Comparison of ENCODE assay signal across 18 mouse cellular contexts in genomic region chr6:91095072-91095601, GRCm38 (mm10). TPM values are rescaled to one million over a fixed set of nuclear protein-coding genes. Genes with fewer than 3 reads are reported as not detected.
DNase-seq lines count a peak whose midpoint lies in the region; ATAC-seq and TF ChIP-seq lines count a peak whose summit lies in the region.
"Had no signal": no experiment of that assay in that cellular context is flagged by ENCODE, and none has a peak within 500 bp of the region (broad histone marks: within the 10 kb centered on the region; RNA-seq: fewer than 3 reads in every experiment).

No protein-coding gene starts in this region.

- H3K4me3 ChIP-seq in bone marrow, adult 2 months (replicated peaks; ENCODE audit: control insufficient read depth, low read depth, low read length): no peak overlapping the region
- H3K4me3 ChIP-seq in layer of hippocampus, adult 2 months: no peak overlapping the region
- H3K4me3 ChIP-seq: embryonic facial prominence, embryonic 15.5 days; forebrain, embryonic 12.5 days; limb, embryonic 13.5 days; midbrain, embryonic 10.5 days; neural tube, embryonic 12.5 days had no signal

- ATAC-seq in megakaryocyte, adult 5-6 weeks (ENCODE audit: poor library complexity, severe bottlenecking): peak; percentile 79
- ATAC-seq: activated CD4-positive, CD25-positive, alpha-beta regulatory T cell, adult 4 months; Patski had no signal

- TF ChIP-seq POLR2A in bone marrow, adult 2 months (IDR thresholded peaks at IDR 0.05; ENCODE audit: borderline replicate concordance, control insufficient read depth, low read depth, low read length): no peak

- no peak for TF ChIP-seq CTCF in bone marrow, adult 2 months (IDR thresholded peaks at IDR 0.05; ENCODE audit: control insufficient read depth, insufficient read depth, low read length)
- TF ChIP-seq CTCF in layer of hippocampus, adult 2 months (conservative IDR thresholded peaks at IDR 0.05): no peak

- H3K27ac ChIP-seq in bone marrow, adult 2 months (ENCODE audit: control insufficient read depth, insufficient read depth, low read depth, low read length, poor library complexity): peak overlapping the region; percentile 48; the same call in 1 of the 2 replicates
- peak overlapping the region; percentile 70 for H3K27ac ChIP-seq in layer of hippocampus, adult 2 months
- H3K27ac ChIP-seq: embryonic facial prominence, embryonic 15.5 days; forebrain, embryonic 12.5 days; limb, embryonic 13.5 days; midbrain, embryonic 10.5 days; neural tube, embryonic 12.5 days had no signal

- intact Hi-C loops in heart, postnatal 10 days (cut with DNase I): no loop called here

- peaks cover 3% of the 10 kb centered on the region; the same call in 1 of the 2 replicates for H3K4me1 ChIP-seq in bone marrow, adult 2 months (ENCODE audit: control insufficient read depth, insufficient read depth, low read length)
- H3K4me1 ChIP-seq: embryonic facial prominence, embryonic 15.5 days; forebrain, embryonic 12.5 days; midbrain, embryonic 10.5 days had no signal

- 52% methylated on average over 2 of the region's 2 CpGs for WGBS in bone marrow, adult 2 months

- DNase-seq in layer of hippocampus, adult 11-12 months (ENCODE audit: low spot score): peak; percentile 58
- DNase-seq in layer of hippocampus, postnatal 25 days (ENCODE audit: extremely low spot score in 1 of 2, low spot score in 1 of 2): no peak
- peak; percentile 50 to 72 for DNase-seq in layer of hippocampus, adult 2 months (ENCODE audit: low spot score in 2 of 2)
- DNase-seq in lung, postnatal 10 days: no peak
- DNase-seq in heart, postnatal 10 days: no peak
- DNase-seq: adrenal gland, postnatal 36 days; cerebellum, postnatal 10 days; lung, postnatal 14 days; thymus, postnatal 36 days had no signal

RNA-seq across cellular contexts. Expression of gene Nup210, which starts 21.5 kb away (rescaled TPM):
- 10 to 100 TPM; 17.8 to 23.4 TPM for total RNA-seq in layer of hippocampus, postnatal 25 days (2021)
- polyA plus RNA-seq in bone marrow, adult 2 months (2011; ENCODE audit: insufficient read depth, insufficient read length, low replicate concordance, missing spikeins): 58.4 and 111 TPM in 2 replicates
- 10 to 100 TPM; 19.9 to 22.3 TPM for total RNA-seq in layer of hippocampus, adult 2 months (2021)
- 123 and 145 TPM in 2 replicates for total RNA-seq in megakaryocyte, adult 5-6 weeks (2015)
- total RNA-seq in megakaryocyte, adult 5-6 weeks (2017): 124 and 148 TPM in 2 replicates
- 10 to 100 TPM in 1 of 2 experiments, 1 to 10 TPM in 1; 9.4 to 11.1 TPM for total RNA-seq in heart, postnatal 10 days (2021)

Comparison
In these comparisons a context has a peak if more than half of its experiments do, and no peak if none do; other contexts are left out.
1. DNase-seq: peak in layer of hippocampus, adult 11-12 months (single experiment) and layer of hippocampus, adult 2 months (2 of 2); none in layer of hippocampus, postnatal 25 days (0 of 2), lung, postnatal 10 days (single experiment) and heart, postnatal 10 days (0 of 2).
2. RNA of gene Nup210, which starts 21.5 kb away (total RNA-seq): 123 to 148 TPM in megakaryocyte, adult 5-6 weeks; 17.8 to 23.4 TPM in layer of hippocampus, postnatal 25 days, 19.9 to 22.3 TPM in layer of hippocampus, adult 2 months and 9.4 to 11.1 TPM in heart, postnatal 10 days; every median in the first group is over 4 times any median in the second.